Mouse (Mus musculus): ENCODE data around the gene Zfp866. TPM values are rescaled to one million over a fixed set of nuclear protein-coding genes. Genes with fewer than 3 reads are reported as not detected.

Zfp866 gene
- polyA plus RNA-seq, 1 experiment from 2014 or later, result 34.7 TPM

- H3K27ac ChIP-seq (replicated peaks), result no peak overlapping the region
- no peak for DNase-seq (ENCODE audit: low spot score)
- no peaks in the 10 kb centered on the region for H3K27me3 ChIP-seq (replicated peaks; ENCODE audit: low read depth, poor library complexity, severe bottlenecking)
- H3K36me3 ChIP-seq (replicated peaks), result peaks cover 66% of the 10 kb centered on the region
- no peaks in the 10 kb centered on the region for H3K9me3 ChIP-seq
- no peak overlapping the region for H3K4me3 ChIP-seq
- 93% methylated on average over 3 of the region's 3 CpGs for WGBS
- peaks cover 25% of the 10 kb centered on the region for H3K4me1 ChIP-seq
Observed at GRCm38 (mm10) chr8:69794096-69794495, 3.1 kb upstream of the Zfp866 start.

GRCm38 (mm10) chr8:69793666-69794065 is 2.7 kb upstream of the Zfp866 start:
- Histone ChIP-seq H3K36me3 (replicated peaks) (peaks cover 61% of the 10 kb centered on the region), H3K27ac (replicated peaks) (no peak overlapping the region), H3K4me1 (peaks cover 25% of the 10 kb centered on the region), H3K9me3 (no peaks in the 10 kb centered on the region), H3K27me3 (replicated peaks; ENCODE audit: low read depth, poor library complexity, severe bottlenecking) (no peaks in the 10 kb centered on the region), H3K4me3 (no peak overlapping the region)
- 89% methylated on average over 4 of the region's 4 CpGs for WGBS
- DNase-seq (ENCODE audit: low spot score), result no peak

- Histone ChIP-seq H3K27ac (replicated peaks) (peak overlapping the region; percentile 96), H3K9me3 (no peaks in the 10 kb centered on the region), H3K4me3 (peak overlapping the region; percentile 100), H3K4me1 (peaks cover 25% of the 10 kb centered on the region), H3K36me3 (replicated peaks) (peaks cover 40% of the 10 kb centered on the region), H3K27me3 (replicated peaks; ENCODE audit: low read depth, poor library complexity, severe bottlenecking) (no peaks in the 10 kb centered on the region)
- peak; percentile 73 for DNase-seq (ENCODE audit: low spot score)
- WGBS, result under 1% methylated on average over 48 of the region's 48 CpGs
Observed at GRCm38 (mm10) chr8:69791415-69792068, 564 bp upstream of the Zfp866 start.

GRCm38 (mm10) chr8:69790364-69790763 is 614 bp downstream of the Zfp866 start:
- Histone ChIP-seq H3K4me3 (peak overlapping the region; percentile 100), H3K36me3 (replicated peaks) (peaks cover 28% of the 10 kb centered on the region), H3K27ac (replicated peaks) (peak overlapping the region; percentile 96), H3K27me3 (replicated peaks; ENCODE audit: low read depth, poor library complexity, severe bottlenecking) (no peaks in the 10 kb centered on the region), H3K4me1 (peaks cover 25% of the 10 kb centered on the region), H3K9me3 (no peaks in the 10 kb centered on the region)
- WGBS, result 29% methylated on average over 11 of the region's 11 CpGs
- DNase-seq (ENCODE audit: low spot score), result peak; percentile 32

- Histone ChIP-seq H3K4me3 (peak overlapping the region; percentile 100), H3K4me1 (peaks cover 25% of the 10 kb centered on the region), H3K27ac (replicated peaks) (0 out of 2 replicates have a peak overlapping the region, but pooled peaks have one; percentile 96), H3K27me3 (replicated peaks; ENCODE audit: low read depth, poor library complexity, severe bottlenecking) (no peaks in the 10 kb centered on the region), H3K36me3 (replicated peaks) (peaks cover 22% of the 10 kb centered on the region), H3K9me3 (no peaks in the 10 kb centered on the region)
- no peak for DNase-seq (ENCODE audit: low spot score)
- WGBS, result 72% methylated on average over 5 of the region's 5 CpGs
Observed at GRCm38 (mm10) chr8:69789731-69790130, 1.2 kb downstream of the Zfp866 start.

GRCm38 (mm10) chr8:69789105-69789504 is 1.9 kb downstream of the Zfp866 start:
- no peaks in the 10 kb centered on the region for H3K9me3 ChIP-seq
- 85% methylated on average over 5 of the region's 5 CpGs for WGBS
- peaks cover 25% of the 10 kb centered on the region for H3K4me1 ChIP-seq
- no peak for DNase-seq (ENCODE audit: low spot score)
- peaks cover 16% of the 10 kb centered on the region for H3K36me3 ChIP-seq (replicated peaks)
- H3K27me3 ChIP-seq (replicated peaks; ENCODE audit: low read depth, poor library complexity, severe bottlenecking), result no peaks in the 10 kb centered on the region
- H3K4me3 ChIP-seq, result no peak overlapping the region
- H3K27ac ChIP-seq (replicated peaks), result no peak overlapping the region

- 65% methylated on average over 12 of the region's 12 CpGs for WGBS
- DNase-seq (ENCODE audit: low spot score), result no peak
Observed at GRCm38 (mm10) chr8:69777111-69777510, 13.9 kb downstream of the Zfp866 start.

GRCm38 (mm10) chr8:69775149-69775534 is 15.8 kb downstream of the Zfp866 start:
- H3K27ac ChIP-seq (replicated peaks), result 0 out of 2 replicates have a peak overlapping the region, but pooled peaks have one; percentile 100

More at GRCm38 (mm10) chr8:69777111-69777510, 13.9 kb downstream of the Zfp866 start:
- no peak overlapping the region for H3K27ac ChIP-seq (replicated peaks)
- peaks cover 22% of the 10 kb centered on the region for H3K4me1 ChIP-seq
- H3K9me3 ChIP-seq, result no peaks in the 10 kb centered on the region
- H3K36me3 ChIP-seq (replicated peaks), result peaks cover 9% of the 10 kb centered on the region
- H3K27me3 ChIP-seq (replicated peaks; ENCODE audit: low read depth, poor library complexity, severe bottlenecking), result no peaks in the 10 kb centered on the region
- H3K4me3 ChIP-seq, result no peak overlapping the region

GRCm38 (mm10) chr8:69774503-69775148 is 16.4 kb downstream of the Zfp866 start, which contains the start of gene Gm20422:
TSS of gene Gm20422 (minus strand) at chr8:69774886.
- under 1% methylated on average over 41 of the region's 41 CpGs for WGBS
- H3K9me3 ChIP-seq, result no peaks in the 10 kb centered on the region
- H3K27ac ChIP-seq (replicated peaks), result peak within 1 kb of the TSS; percentile 100
- H3K36me3 ChIP-seq (replicated peaks), result peaks cover 32% of the 10 kb centered on the region
- peak within 1 kb of the TSS; percentile 86 for H3K4me3 ChIP-seq
- peaks cover 33% of the 10 kb centered on the region for H3K4me1 ChIP-seq
- peak; percentile 93 for DNase-seq (ENCODE audit: low spot score)
- no peaks in the 10 kb centered on the region for H3K27me3 ChIP-seq (replicated peaks; ENCODE audit: low read depth, poor library complexity, severe bottlenecking)

More at GRCm38 (mm10) chr8:69775149-69775534, 15.8 kb downstream of the Zfp866 start:
- no peaks in the 10 kb centered on the region for H3K9me3 ChIP-seq
- 68% methylated on average over 2 of the region's 2 CpGs for WGBS
- peaks cover 30% of the 10 kb centered on the region for H3K4me1 ChIP-seq
- H3K36me3 ChIP-seq (replicated peaks), result peaks cover 26% of the 10 kb centered on the region
- H3K4me3 ChIP-seq, result peak overlapping the region; percentile 86
- no peaks in the 10 kb centered on the region for H3K27me3 ChIP-seq (replicated peaks; ENCODE audit: low read depth, poor library complexity, severe bottlenecking)
- DNase-seq (ENCODE audit: low spot score), result no peak

- Histone ChIP-seq H3K4me3 (no peak overlapping the region), H3K36me3 (replicated peaks) (peaks cover 57% of the 10 kb centered on the region), H3K27me3 (replicated peaks; ENCODE audit: low read depth, poor library complexity, severe bottlenecking) (no peaks in the 10 kb centered on the region), H3K9me3 (peaks cover 4% of the 10 kb centered on the region; the same call in 1 of the 2 replicates), H3K4me1 (peaks cover 33% of the 10 kb centered on the region), H3K27ac (replicated peaks) (no peak overlapping the region)
- DNase-seq (ENCODE audit: low spot score), result no peak
- WGBS, result 93% methylated on average over 2 of the region's 2 CpGs
Observed at GRCm38 (mm10) chr8:69772106-69772505, 18.9 kb downstream of the Zfp866 start.

GRCm38 (mm10) chr8:69771221-69771620 is 19.8 kb downstream of the Zfp866 start:
- 92% methylated on average over 9 of the region's 9 CpGs for WGBS
- H3K4me3 ChIP-seq, result no peak overlapping the region
- H3K27ac ChIP-seq (replicated peaks), result no peak overlapping the region
- H3K36me3 ChIP-seq (replicated peaks), result peaks cover 66% of the 10 kb centered on the region
- H3K9me3 ChIP-seq, result peaks cover 9% of the 10 kb centered on the region; the same call in 1 of the 2 replicates
- peaks cover 33% of the 10 kb centered on the region for H3K4me1 ChIP-seq
- DNase-seq (ENCODE audit: low spot score), result no peak
- H3K27me3 ChIP-seq (replicated peaks; ENCODE audit: low read depth, poor library complexity, severe bottlenecking), result no peaks in the 10 kb centered on the region

- Histone ChIP-seq H3K4me3 (no peak overlapping the region), H3K9me3 (peaks cover 12% of the 10 kb centered on the region; the same call in 1 of the 2 replicates), H3K36me3 (replicated peaks) (peaks cover 95% of the 10 kb centered on the region), H3K27me3 (replicated peaks; ENCODE audit: low read depth, poor library complexity, severe bottlenecking) (no peaks in the 10 kb centered on the region), H3K4me1 (no peaks in the 10 kb centered on the region), H3K27ac (replicated peaks) (no peak overlapping the region)
- WGBS, result 91% methylated on average over 4 of the region's 4 CpGs
- DNase-seq (ENCODE audit: low spot score), result no peak
Observed at GRCm38 (mm10) chr8:69761814-69762445, 29.0 kb downstream of the Zfp866 start.

Data from embryonic facial prominence, embryonic 10.5 days (tissue).